Mouse (Mus musculus) T-helper 2 cell (primary cell): ENCODE measurements around the gene Capn8.

ENCODE experiments used
- in situ Hi-C: fragments of 300-600 bp; cut with MboI, MseI; formaldehyde crosslinking; loops from one replicate; pipeline ENCODE4 v1.15.1; 2025; ENCODE audit warnings: high pct_unique_total_duplicates

Capn8 gene

DNA sequence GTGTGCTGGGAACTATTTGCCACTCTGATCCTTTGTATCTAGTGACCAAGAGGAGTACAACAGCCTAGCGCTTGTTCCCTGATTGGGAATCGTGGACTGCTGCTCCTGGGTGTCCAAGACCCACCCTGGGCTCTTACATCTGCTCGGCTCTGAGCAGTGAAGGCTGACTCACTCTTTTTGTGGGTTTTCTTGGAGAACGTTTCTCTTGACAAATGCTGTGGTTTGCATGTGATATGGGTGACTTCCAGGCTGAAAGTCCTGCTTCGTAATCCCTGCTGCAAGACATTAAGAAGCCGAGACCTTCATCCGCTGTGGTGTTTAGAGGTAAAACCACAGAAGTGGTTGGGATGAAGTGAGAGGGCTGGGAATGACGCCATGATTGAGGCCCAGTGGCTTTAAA is 21.7 kb upstream of the Capn8 start:
- in situ Hi-C loops, result loop anchor here (10.0 kb wide), 1 partner anchor 398 kb away; no protein-coding TSS in a partner anchor

DNA sequence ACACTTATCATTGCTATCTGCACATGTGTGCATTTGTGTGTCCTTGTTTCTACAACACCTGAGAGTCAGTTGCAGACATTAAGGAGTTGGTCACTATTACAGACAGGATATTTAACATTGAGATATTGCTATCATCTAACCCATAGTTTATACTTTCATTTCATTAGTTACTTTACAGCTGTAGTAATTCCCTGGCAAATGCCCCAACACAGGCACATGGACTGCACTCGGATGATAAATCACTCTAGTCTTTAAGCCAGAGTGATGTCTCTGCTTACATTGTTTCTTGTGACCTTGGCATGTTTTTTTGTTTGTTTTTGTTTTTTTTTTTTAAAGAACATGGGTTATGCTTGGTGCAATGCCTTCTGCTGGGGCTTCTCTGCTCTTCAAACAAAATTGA is 20.9 kb upstream of the Capn8 start:
- in situ Hi-C loops, result loop anchor here (10.0 kb wide), 1 partner anchor 399 kb away; no protein-coding TSS in a partner anchor

DNA sequence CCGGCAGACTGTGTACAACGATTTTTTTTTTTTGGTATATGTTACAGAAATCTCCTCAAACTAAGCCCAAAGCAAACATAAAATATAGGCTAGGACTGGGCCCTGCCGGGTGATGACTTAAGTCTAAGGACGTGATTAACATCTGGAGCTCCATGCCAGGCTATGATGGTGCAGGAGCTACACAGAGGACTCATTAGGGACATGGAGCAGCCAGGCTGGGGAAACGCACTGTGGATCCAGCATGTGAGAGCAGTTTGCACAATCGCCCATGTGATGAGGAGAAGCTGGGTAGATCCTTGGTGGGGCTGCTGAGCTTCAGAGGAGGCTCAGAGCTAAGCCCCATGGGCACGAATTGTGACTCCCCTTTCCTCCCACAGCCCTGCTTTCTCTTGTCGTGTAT is 14.0 kb upstream of the Capn8 start:
- in situ Hi-C loops, result no loop called here

DNA sequence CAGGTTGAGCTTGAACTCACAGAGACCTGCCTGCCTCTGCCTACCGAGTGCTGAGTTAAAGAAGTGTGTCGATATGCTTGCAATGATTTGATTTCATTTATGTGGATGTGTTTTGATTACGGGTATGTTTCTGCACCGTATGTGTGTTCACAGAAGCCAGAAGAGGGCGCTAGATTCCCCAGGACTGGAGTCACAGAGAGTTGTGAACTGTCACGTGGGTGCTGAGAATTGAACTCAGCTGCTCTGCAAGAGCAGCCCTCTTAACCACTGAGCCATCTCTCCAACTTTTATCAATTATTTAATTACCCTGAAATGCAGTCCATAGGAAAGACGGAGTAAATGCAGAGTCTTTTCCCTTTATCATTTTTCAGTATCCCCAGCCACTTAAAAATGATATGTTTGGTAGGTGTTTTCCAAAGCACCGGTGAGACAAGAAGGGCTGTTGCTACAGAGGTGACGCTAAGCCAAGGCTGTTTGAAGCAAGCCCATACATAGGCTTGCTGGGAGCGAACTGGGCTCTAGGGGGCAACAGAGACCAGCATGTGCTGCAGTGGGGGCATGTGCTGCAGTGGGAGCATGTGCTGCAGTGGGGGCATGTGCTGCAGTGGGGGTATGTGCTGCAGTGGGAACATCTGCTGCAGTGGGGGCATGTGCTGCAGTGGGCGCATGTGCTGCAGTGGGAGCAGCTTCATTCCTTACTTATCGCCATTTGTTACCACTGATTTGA is 11.0 kb upstream of the Capn8 start:
- in situ Hi-C loops, result no loop called here

DNA sequence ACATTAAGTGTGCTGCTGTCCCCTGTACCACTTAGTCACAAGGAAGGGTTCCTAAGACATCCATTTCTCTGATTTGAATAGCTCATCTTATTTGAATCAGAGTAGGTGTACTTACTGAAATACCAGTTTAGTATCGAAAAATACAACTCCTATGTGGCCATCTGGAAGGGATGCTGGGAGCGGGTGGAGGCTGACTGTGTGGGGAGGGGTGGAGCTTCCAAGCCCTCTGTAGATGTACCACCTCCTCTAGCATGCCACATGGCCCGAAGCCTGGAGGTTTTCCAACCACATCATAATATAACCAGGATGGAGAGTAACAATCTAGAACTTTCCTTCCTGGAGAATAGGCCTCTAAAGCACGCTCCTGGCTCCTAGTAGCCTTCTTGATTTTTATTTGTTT is 6.5 kb upstream of the Capn8 start:
- in situ Hi-C loops, result no loop called here

DNA sequence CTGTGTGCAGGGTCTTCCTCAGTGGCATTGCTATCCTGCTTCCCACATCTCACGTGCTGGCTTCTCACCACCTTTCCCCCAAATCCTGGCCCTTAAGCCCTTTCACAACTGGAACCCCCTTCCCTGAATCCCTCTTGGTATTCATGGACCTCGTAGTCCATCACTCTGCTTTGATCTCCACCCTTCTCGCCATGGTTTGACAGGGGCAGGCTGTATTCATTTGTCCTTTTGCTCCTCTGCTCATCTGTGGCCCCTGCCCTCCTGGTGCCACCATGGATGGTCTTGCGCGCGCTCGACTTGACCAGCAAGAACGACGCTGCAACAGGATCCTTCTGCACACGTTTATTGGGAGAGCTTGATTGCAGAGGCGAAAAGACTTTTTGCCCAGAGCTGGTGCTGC is 5.3 kb upstream of the Capn8 start:
- in situ Hi-C loops, result no loop called here

DNA sequence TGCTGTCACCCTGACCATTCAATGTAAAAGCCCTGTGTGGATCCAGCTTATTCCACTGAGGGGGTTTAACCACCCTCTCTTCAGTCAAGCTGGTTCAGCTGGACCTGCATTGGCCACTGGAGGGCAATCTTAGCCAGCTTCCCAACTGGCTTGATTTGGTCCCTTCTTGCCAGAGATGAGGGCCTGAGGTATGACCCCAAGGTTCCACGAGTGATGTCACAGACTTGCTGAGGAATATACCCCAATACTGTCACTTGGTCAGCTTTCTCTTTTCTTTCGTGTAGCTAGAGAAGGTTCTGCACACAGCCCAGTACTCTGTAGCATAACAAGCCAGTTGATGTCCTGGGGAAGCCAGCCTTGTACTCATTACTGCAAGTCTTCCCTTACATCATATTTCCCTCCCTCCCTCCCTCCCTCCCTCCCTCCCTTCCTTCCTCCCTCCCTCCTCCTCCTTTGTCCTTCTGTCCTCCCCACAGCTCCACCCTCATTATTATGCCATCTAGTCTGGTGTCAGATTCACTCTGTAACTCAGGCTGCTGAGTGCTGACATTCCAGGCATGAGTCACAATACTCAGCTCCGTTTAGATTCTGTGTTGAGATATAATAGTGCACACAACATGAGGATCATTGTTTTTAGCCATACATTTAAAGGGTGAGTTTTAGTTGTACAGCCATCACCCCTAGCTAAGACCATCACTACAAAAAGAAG is 4.3 kb upstream of the Capn8 start:
- in situ Hi-C loops, result no loop called here

DNA sequence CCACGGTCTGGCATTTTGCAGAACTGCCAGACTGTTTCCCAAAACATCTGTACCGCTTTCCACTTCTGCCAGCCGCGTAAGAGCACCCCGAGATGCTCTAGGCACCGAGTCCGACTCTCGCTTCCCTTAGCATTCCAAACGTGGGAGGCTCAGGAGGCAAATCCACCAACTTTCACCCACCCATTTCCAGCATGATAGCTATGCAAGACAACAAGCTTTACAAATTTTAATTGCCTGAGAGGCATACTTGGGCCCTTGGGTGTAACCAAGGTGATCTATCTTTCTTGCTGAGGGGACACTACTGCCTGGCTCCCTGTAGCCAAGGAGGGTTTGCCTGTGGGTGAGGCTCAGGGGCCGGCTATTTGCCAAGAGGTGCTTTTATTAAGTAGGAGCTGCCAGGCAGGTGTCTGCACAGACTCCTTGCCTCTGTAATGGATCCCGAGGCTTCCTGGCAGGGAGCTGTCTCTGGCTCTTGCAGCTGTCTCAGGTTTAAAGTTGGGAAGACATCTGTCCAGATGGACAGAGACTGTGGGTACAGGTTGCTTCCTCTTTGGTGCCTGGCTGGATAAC is 2.8 kb upstream of the Capn8 start:
- in situ Hi-C loops, result no loop called here

DNA sequence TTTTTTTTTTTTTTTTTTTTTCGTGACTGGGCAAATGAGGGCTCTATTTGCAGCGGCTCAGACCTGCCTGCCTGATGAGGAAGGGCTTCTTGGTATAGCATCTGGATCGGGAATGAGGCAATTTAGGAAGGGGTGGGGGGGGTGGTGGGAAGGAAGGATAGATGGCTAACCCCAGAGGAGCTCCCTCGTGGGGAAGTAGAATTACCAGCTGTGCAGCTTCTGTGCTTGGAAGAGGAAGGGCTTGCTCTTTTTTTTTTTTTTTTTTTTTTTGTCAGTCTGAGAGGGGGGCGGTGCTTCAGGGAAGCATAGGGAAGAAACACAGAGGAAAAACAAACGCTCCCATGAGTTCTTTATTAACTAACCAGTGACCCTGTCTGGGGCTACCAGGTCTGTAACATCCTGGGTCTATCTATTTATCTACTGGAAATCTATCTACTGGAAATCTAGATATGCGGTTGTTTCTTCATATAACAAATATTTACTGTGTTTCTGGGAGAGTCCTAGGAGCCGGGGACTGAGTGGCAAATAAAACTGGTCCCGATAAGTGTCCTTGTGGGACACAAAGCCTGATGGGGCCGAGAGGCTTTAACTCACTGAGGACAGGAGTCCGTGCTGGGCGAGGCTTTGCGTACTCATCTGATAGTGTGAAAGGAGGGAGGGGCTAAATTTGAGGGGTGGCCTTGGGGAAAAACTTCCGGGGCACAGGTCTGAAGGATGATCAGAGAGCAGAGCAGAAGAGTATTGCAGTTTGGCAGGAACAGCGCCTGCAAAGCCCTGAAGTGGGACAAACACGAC is 2.0 kb upstream of the Capn8 start:
- in situ Hi-C loops, result no loop called here

DNA sequence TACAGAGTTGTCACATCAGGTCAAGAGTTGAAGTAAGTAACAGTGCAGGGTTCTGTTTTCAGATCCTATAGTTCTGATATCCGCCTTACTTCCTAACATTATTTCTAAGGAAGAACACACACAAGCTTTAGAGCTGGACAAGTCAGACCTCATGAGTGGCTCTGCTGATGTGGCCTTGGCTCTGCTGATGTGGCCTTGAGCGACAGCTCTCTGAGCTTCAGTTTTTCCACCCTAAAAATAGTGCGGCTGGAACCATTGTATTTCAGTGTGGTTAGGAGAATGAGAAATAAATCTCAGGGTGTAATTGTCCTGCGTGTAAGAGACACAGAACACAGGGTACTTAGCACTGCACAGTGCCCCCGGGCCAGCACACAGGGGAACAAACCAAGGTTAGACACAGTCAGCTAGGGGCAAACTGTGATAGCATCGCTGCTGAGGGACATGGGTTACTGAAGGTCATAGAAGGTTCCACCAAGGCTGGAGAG is 586 bp downstream of the Capn8 start:
- in situ Hi-C loops, result no loop called here

DNA sequence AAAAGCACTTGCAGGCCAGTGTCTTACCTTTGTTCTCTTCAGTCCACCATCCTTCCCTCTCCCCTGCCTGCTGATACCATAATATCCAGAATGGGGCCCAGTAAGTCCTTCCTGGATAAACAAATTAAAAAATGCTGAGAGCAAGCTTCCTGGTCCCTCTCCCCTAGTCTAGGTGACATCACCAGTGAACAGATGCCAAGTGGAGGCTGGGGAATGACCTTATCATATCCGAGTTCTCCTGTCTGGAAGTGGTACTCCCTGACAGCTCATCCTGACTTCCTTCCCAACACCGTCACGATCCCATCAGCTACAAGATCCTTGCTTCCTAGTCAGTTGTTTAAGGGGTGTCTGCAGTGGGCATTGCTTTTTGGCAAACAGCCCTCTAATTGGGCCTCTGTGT is 6.3 kb downstream of the Capn8 start:
- in situ Hi-C loops, result no loop called here

DNA sequence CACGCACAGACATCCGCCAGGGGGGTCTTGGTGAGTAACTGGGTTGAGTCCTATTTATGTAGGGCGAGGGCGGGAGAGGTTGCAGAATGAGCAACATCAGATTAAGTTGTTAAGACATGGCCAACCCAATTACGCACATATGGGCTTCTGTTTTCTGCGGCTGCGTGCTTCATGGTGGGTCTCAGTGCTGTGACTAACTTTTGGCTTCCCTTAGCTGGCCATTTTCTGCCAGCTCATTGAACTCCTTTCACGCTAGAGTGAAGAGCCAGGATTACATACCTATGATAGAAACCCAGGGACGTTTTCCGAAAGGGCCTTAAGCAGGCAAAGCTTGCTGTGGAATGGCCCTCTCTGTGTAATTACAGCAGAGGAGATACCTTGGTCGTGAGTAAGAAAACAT is 7.2 kb downstream of the Capn8 start:
- in situ Hi-C loops, result no loop called here

DNA sequence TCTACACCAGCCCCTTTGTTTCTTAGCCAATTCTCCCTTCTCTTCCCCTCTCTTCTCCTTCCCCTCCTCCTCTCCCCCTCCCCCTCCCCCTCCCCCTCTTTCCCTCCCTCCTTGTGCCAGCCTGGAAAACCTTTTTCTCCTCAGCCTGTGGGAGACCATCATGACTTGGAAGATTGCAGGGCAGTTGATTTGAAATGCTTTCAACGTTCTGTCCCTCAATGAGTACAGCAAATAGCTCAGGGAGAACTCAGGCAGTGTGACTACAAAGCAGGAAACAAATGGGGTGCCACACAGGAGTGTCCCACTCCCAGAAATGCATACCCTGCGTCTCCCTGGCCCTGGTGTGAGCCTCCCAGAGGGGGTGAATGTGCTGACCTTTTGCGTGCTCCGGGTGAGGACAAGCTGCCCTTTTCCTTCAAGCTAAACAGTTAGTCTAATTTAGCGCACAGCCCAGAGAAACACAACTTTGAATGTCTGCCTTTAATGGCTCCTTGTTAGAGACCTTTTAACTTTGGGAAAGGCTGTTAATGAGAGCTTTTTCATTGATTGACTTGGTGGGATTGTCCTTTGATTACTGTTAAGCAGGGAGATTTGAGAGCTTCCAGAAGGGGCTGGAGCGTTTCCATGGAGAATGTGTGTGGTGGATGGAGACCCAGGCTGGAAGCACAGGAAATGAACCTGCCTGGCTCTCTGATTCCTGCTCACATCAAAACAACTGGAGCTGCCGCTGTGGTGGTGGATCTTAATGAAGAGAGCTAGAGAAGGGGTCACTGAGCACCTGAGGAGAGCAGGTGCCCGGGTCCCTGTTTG is 9.3 kb downstream of the Capn8 start:
- in situ Hi-C loops, result no loop called here

DNA sequence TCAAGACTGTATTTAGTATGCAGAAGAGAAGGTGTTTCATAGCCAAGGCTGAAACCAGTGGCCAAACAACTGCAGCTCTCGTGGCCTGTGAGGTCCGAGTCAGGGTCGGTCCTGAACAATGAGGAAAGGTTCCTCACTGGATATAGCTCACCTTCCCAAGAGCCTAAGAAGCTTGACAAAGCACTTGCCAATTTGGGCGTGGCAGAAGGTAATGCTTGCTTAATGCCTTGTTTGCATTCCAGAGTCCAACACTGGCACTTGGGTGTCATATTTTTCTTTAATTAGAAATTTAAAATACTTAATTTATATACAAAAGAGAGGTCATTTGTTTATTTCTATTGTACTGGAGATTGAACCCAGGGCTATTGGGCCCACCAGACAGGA is 9.9 kb downstream of the Capn8 start:
- in situ Hi-C loops, result no loop called here

DNA sequence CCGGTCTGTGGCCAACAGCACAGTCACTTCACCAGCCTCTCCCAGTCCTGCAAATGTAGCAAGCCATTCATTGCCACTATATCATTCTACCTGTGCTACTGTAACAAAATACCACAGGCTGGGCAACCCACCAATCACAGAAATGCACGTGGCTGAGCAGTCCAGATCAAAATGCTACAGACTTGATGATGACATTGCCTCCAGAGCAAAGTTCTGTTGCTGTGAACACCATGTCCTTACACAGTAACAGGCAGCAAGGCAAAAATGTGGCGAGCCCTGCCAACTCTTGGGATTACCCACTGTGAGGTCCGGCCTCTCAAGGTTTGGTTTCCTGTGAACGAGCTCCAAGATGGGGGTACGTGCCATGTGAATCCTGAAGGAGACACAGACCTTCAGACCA is 19.4 kb downstream of the Capn8 start:
- in situ Hi-C loops, result no loop called here

DNA sequence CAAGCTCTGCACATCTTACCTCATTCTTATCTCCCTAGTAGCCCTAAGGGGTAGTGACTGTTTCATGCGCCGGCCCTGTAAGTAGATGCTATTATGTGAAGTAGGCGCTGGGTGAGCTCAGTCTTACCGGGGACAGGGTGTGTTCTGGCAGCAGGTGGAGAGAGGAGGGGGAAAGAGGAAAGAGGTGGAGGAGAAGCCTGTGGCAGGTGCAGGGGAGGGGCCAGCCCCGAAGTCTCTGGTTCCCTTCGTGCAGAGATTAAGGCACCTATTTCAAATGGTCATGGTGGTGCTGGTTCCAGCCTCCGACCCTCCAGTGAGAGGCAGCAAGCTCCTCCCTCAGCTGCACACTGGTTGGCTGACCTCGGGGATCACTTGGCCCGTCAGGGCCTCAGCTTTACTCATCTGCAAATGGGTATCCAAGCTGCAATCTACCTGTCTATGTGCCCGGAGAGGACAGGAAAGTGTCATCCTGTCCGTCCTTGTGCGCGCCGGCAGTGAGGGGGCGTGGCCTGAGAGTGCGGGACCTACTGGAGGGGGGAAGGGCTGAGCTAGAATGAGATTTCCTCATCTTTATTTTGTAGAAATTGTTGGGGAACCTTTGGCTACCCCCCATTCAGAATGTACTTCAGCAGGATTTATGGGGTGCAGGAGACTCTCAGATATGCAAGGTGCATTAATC is 20.5 kb downstream of the Capn8 start:
- in situ Hi-C loops, result no loop called here

DNA sequence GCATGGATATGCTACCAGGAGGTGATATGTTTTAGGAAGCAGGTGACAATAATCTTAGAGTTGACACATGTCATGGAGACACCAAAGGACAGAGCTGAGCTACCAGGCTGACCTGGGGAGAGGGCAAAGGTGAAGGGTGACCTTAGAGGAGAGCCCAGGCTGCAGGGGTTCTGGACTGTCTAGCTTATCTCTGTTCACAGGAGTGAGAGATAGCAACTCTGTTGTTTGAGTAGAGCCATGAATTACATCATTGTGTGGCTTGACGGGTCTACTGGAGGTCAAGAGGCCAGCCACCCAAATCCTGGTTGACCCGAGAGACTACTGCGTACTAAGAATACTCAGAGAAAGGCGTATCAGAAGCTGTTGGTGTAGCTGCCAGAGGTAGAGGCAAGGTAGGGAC is 22.9 kb downstream of the Capn8 start:
- in situ Hi-C loops, result no loop called here

DNA sequence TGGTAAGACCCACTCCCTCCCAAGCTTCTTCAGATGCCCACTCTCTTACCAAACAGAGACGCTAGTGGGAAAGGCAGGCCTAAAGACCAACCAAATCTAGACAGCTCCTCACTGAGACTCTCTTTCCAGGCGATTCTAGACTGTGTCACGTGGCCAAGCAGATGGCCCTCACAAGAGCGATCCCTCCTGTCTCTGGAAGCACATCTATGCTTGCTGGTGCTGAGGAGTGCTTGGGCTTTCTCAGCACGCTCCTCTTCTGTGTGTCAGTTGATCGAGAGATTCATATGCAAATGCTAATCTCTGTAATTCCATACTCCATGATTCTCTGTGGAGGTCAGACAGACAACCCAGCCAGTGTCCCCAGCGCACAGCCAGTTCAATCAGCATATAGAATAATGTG is 26.7 kb downstream of the Capn8 start:
- in situ Hi-C loops, result no loop called here

DNA sequence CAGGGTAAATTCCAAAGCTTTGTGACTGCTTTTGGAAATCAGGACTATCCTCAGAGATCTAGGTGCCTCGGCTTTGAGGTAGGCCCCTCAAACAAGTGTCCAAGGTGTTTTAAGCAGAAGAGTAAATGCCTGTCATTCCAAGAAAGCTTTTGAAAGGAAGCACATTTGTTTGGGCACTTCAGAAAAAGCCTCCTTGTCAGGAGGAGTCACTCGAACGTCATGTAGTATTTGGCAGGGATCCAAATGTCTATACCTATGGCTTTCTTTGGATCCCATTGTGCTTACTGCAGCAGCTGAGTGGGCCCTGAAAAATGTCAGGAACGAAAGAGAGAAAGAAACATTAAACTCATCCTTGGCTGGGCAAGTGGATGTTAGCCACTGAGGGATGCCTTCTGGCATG is 27.6 kb downstream of the Capn8 start:
- in situ Hi-C loops, result no loop called here

DNA sequence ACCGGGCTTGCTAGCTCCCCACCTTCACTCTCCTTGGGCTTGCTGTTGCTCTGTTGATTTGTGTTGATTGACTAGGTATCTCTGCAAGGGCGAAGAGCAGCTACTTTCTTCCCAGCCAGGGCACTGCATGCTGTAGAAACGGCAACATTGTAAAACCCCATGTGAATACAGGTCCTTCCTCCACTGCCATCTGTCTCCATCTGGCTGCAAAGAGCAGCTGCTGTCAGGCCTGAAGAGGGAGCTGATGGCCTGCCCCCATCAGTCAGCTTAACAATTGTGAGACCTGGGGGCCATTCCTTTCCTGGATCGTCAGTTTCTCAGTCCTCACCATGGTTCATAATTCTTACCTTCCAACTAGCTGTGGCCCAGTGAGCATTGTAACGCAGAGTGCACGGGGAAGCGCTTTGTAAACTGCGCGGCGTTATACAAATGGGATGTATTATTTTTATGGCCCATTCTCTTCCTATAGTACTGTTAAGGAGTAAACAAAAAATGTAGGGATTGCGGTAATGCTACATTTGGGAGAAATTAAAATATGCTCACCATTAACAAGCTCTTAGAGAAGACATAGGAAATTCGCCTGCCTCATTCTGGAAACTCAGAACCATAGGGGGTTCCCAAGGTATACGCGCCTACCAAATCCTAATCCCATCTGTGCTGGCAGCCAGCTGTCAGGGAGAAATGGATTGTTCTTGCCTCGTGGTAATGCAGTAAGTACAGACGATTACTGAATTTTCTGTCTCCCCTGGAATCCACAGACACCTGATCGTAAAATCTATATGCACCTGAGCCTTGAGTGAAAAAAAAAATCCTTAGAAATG is 40.7 kb downstream of the Capn8 start:
- in situ Hi-C loops, result no loop called here
